Mouse (Mus musculus) stomach, embryonic 16.5 days (tissue): Measurements from ENCODE around the gene Surf1. TPM values are rescaled to one million over a fixed set of nuclear protein-coding genes. Genes with fewer than 3 reads are reported as not detected.

Experiments used
- ATAC-seq: fragments of 200-750 bp; cut with Nextera tagmentation; 2 replicates; pipeline ENCODE4 v1.8.0; 2017; ENCODE audit warnings: moderate number of reproducible peaks, moderate TSS enrichment; ENCODE audit not compliant: insufficient read depth, low FRiP score
- H3K27ac ChIP-seq: fragments of 300-500 bp; sonication (generic); 2 replicates; pipeline ENCODE4 v1.5.1; 2014; ENCODE audit warnings: low read length
- H3K27me3 ChIP-seq: fragments of 300-500 bp; sonication (generic); 2 replicates; pipeline ENCODE4 v1.6.1; 2014; ENCODE audit warnings: low read length, control low read depth, mixed read lengths; ENCODE audit not compliant: control insufficient read depth, insufficient read depth
- H3K36me3 ChIP-seq: fragments of 300-500 bp; sonication (generic); 2 replicates; pipeline ENCODE4 v1.6.1; 2014; ENCODE audit warnings: low read length; ENCODE audit not compliant: control insufficient read depth, insufficient read depth
- H3K4me1 ChIP-seq: fragments of 300-500 bp; sonication (generic); 2 replicates; pipeline ENCODE4 v1.6.1; 2014; ENCODE audit warnings: low read length, control low read depth, mixed read lengths; ENCODE audit not compliant: control insufficient read depth, insufficient read depth
- H3K4me2 ChIP-seq: fragments of 300-500 bp; sonication (generic); 2 replicates; pipeline ENCODE4 v1.6.1; 2014; ENCODE audit warnings: low read depth, low read length, mixed read lengths
- H3K4me3 ChIP-seq: fragments of 300-500 bp; sonication (generic); replicated peaks from 2 replicates; pipeline ENCODE4 v1.5.1; 2014; ENCODE audit warnings: mild to moderate bottlenecking, low read length
- H3K9ac ChIP-seq: fragments of 300-500 bp; sonication (generic); 2 replicates; pipeline ENCODE4 v1.6.1; 2014; ENCODE audit warnings: low read length
- H3K9me3 ChIP-seq: fragments of 300-500 bp; sonication (generic); replicated peaks from 2 replicates; pipeline ENCODE4 v1.6.1; 2016; ENCODE audit warnings: low read length, control low read depth; ENCODE audit not compliant: control insufficient read depth
- WGBS: fragments of 180-500 bp; shearing (Covaris S2); extraction: QIAGEN DNeasy Blood & Tissue Kit; methylation state at CpG from one replicate; pipeline ENCODE4 v1.1.7; 2014; 5-methylcytosine and 5-hydroxymethylcytosine counted together
- polyA plus RNA-seq: library from polyadenylated mRNA; unstranded; fragments of >200 nt; fragmentation: Nextera tagmentation; extraction: Ambion mirVana; gene quantifications from 2 replicates; pipeline ENCODE4 v1.2.1, GENCODE M21; 2015

Surf1 gene
- polyA plus RNA-seq, 1 experiment from 2014 or later, result 59.9 TPM

DNA sequence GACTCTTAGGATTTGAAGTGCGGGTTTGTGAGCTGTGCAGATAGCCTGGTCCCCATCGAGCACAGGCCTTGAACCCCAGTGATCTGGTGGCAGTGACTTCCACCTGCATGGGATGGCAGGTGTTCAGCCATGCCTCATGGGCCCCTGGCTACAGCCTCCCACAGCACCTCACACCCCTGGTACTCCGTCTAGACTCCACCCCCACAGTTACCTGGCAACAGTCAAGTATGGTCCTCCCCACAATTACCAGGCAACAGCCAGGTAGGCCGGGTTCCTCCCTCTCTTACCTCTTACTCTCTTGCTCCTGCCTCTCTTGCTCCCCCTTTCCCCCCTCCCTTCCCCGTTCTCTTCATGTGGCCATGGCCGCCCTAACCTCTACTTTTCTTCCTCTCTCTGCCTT is 45.7 kb downstream of the Surf1 start:
- no peaks in the 10 kb centered on the region for H3K9me3 ChIP-seq
- H3K9ac ChIP-seq, result no peak overlapping the region
- no peaks in the 10 kb centered on the region for H3K4me1 ChIP-seq
- H3K4me2 ChIP-seq, result no peak overlapping the region
- no peaks in the 10 kb centered on the region for H3K36me3 ChIP-seq
- H3K27ac ChIP-seq, result no peak overlapping the region
- ATAC-seq, result no peak
- no peak overlapping the region for H3K4me3 ChIP-seq
- H3K27me3 ChIP-seq, result no peaks in the 10 kb centered on the region
- 60% methylated on average over 6 of the region's 6 CpGs for WGBS

GRCm38 (mm10) chr2:26864879-26865278 is 51.5 kb downstream of the Surf1 start, which contains the start of gene Abo:
Gene Abo, minus strand, starts transcription at chr2:26864979.
- Histone ChIP-seq H3K36me3 (no peaks in the 10 kb centered on the region), H3K4me2 (no peak within 1 kb of the TSS), H3K9me3 (no peaks in the 10 kb centered on the region), H3K9ac (no peak within 1 kb of the TSS), H3K4me1 (no peaks in the 10 kb centered on the region), H3K27me3 (no peaks in the 10 kb centered on the region), H3K27ac (no peak within 1 kb of the TSS), H3K4me3 (no peak within 1 kb of the TSS)
- ATAC-seq, result no peak
- WGBS, result 54% methylated on average over 3 of the region's 3 CpGs

Other genes with a start within 250 kb of the Surf1 start
- gene Lcn4, start 245.2 kb downstream of the Surf1 start, polyA plus RNA-seq, result not detected in 2 replicates
- 0.56 and 0.75 TPM in 2 replicates for gene Abo, start 51.6 kb downstream of the Surf1 start, polyA plus RNA-seq
- gene Surf6, start 13.7 kb downstream of the Surf1 start, polyA plus RNA-seq, result 24.6 and 25.1 TPM in 2 replicates
- gene Med22, start 5.9 kb downstream of the Surf1 start, polyA plus RNA-seq, result 43.0 and 46.6 TPM in 2 replicates
- gene Rpl7a, start 5.8 kb downstream of the Surf1 start, polyA plus RNA-seq, result 458 and 551 TPM in 2 replicates
- 39.9 and 40.7 TPM in 2 replicates for gene Surf2, start 163 bp downstream of the Surf1 start, polyA plus RNA-seq
- gene Surf4, start 17.4 kb upstream of the Surf1 start, polyA plus RNA-seq, result 245 and 251 TPM in 2 replicates
- gene Stkld1, start 17.5 kb upstream of the Surf1 start, polyA plus RNA-seq, result 0.10 and 0.15 TPM in 2 replicates
- 40.3 and 42.3 TPM in 2 replicates for gene Rexo4, start 47.9 kb upstream of the Surf1 start, polyA plus RNA-seq
- gene Adamts13, start 56.9 kb upstream of the Surf1 start, polyA plus RNA-seq, result 0.20 and 0.21 TPM in 2 replicates
- 60.7 and 63.4 TPM in 2 replicates for gene Cacfd1, start 93.4 kb upstream of the Surf1 start, polyA plus RNA-seq
- 0.77 and 1.2 TPM in 2 replicates for gene Slc2a6, start 111.5 kb upstream of the Surf1 start, polyA plus RNA-seq
- gene Mymk, start 155.6 kb upstream of the Surf1 start, polyA plus RNA-seq, result 0.60 and 9.8 TPM in 2 replicates
- gene Adamtsl2, start 162.8 kb upstream of the Surf1 start, polyA plus RNA-seq, result 3.6 and 4.0 TPM in 2 replicates
- gene Fam163b, start 226.0 kb upstream of the Surf1 start, polyA plus RNA-seq, result 0.04 and 0.10 TPM in 2 replicates
- 0.25 and 0.76 TPM in 2 replicates for gene Dbh, start 248.7 kb upstream of the Surf1 start, polyA plus RNA-seq